Comparison of ENCODE assay signal across 9 mouse cellular contexts in genomic region chr4:130791811-130792375, GRCm38 (mm10). TPM values are rescaled to one million over a fixed set of nuclear protein-coding genes. Genes with fewer than 3 reads are reported as not detected.
DNase-seq lines count a peak whose midpoint lies in the region; ATAC-seq and TF ChIP-seq lines count a peak whose summit lies in the region.
"Had no signal": no experiment of that assay in that cellular context is flagged by ENCODE, and none has a peak within 500 bp of the region (broad histone marks: within the 10 kb centered on the region; RNA-seq: fewer than 3 reads in every experiment).

No protein-coding gene starts in this region.

- peak overlapping the region; percentile 88 for H3K4me3 ChIP-seq in hindbrain, embryonic 15.5 days
- peak overlapping the region; percentile 12 for H3K4me3 ChIP-seq in myocyte

- H3K79me2 ChIP-seq in myocyte (ENCODE audit: control insufficient read depth, insufficient read depth), result no peaks in the 10 kb centered on the region

- H3K36me3 ChIP-seq in hindbrain, embryonic 15.5 days, result no peaks in the 10 kb centered on the region
- H3K36me3 ChIP-seq in myocyte (ENCODE audit: control insufficient read depth, insufficient read depth), result no peaks in the 10 kb centered on the region

- ATAC-seq in hindbrain, embryonic 15.5 days (ENCODE audit: low FRiP score, low read depth), result peak; percentile 24; the same call in 1 of the 2 replicates
- ATAC-seq in activated CD4-positive, CD25-positive, alpha-beta regulatory T cell, adult 4 months, result no peak
- ATAC-seq: Patski had no signal

- peaks cover 39% of the 10 kb centered on the region for H3K4me1 ChIP-seq in hindbrain, embryonic 15.5 days (replicated peaks)

- H3K27ac ChIP-seq in hindbrain, embryonic 15.5 days (replicated peaks), result peak overlapping the region; percentile 87

- DNase-seq in heart, adult 11 months, result peak; percentile 95
- DNase-seq in heart, adult 8-10 months (ENCODE audit: low spot score), result no peak
- DNase-seq in urinary bladder, postnatal 25 days (ENCODE audit: low spot score), result peak; percentile 26
- DNase-seq in urinary bladder, postnatal 4 days (ENCODE audit: low spot score in 2 of 2), result no peak
- DNase-seq in layer of hippocampus, adult 11-12 months (ENCODE audit: low spot score), result no peak

- H3K9ac ChIP-seq in hindbrain, embryonic 15.5 days, result peak overlapping the region; percentile 100

- H3K27me3 ChIP-seq in hindbrain, embryonic 15.5 days, result no peaks in the 10 kb centered on the region
- H3K27me3 ChIP-seq in myocyte (ENCODE audit: control insufficient read depth, insufficient read depth, insufficient read length), result peaks cover 5% of the 10 kb centered on the region
- H3K27me3 ChIP-seq: Patski had no signal

- peak overlapping the region; percentile 91 for H3K4me2 ChIP-seq in hindbrain, embryonic 15.5 days
- H3K4me2 ChIP-seq in myocyte (ENCODE audit: low read depth), result peak overlapping the region; percentile 48

- no peaks in the 10 kb centered on the region for H3K9me3 ChIP-seq in hindbrain, embryonic 15.5 days

- no peak for TF ChIP-seq POLR2A in myocyte (IDR thresholded peaks at IDR 0.05; ENCODE audit: insufficient read length, low read depth)

- WGBS in hindbrain, embryonic 15.5 days, result 5% methylated on average over 19 of the region's 19 CpGs

- peak overlapping the region; percentile 26 for H3ac ChIP-seq in myocyte (ENCODE audit: control insufficient read depth, insufficient read length)

TF ChIP-seq in myocyte, 11 proteins besides CTCF, POLR2A, EP300 and RAD21:
- no peak for TF ChIP-seq USF1 (IDR thresholded peaks at IDR 0.05; ENCODE audit: low read depth)
- TF ChIP-seq MAX (IDR thresholded peaks at IDR 0.05; ENCODE audit: low read depth), result no peak
- no peak for TF ChIP-seq TCF3 (IDR thresholded peaks at IDR 0.05; ENCODE audit: insufficient read length, low read depth)
- no peak for TF ChIP-seq MYOD1 (IDR thresholded peaks at IDR 0.05; ENCODE audit: control insufficient read depth in 1 of 3, insufficient read length in 2 of 3, low read depth in 2 of 3)
- TF ChIP-seq CEBPB (IDR thresholded peaks at IDR 0.05; ENCODE audit: insufficient read depth, poor library complexity, severe bottlenecking), result no peak
- TF ChIP-seq MYOG (IDR thresholded peaks at IDR 0.05; ENCODE audit: control insufficient read depth in 1 of 3, insufficient read depth in 1 of 3, insufficient read length in 2 of 3, low read depth in 2 of 3), result no peak
- no peak for TF ChIP-seq POLR2AphosphoS2 (IDR thresholded peaks at IDR 0.05; ENCODE audit: insufficient read length, low read depth)
- no peak for TF ChIP-seq SRF (IDR thresholded peaks at IDR 0.05; ENCODE audit: control insufficient read depth, insufficient read length, low read depth)
- no peak for TF ChIP-seq E2F4 (IDR thresholded peaks at IDR 0.05; ENCODE audit: insufficient read depth)
- TF ChIP-seq REST (IDR thresholded peaks at IDR 0.05; ENCODE audit: insufficient read depth, insufficient read length), result no peak

RNA-seq across cellular contexts. Expression of gene Sdc3, which starts 0.4 kb away (rescaled TPM):
- 10 to 100 TPM; 24.2 to 48.6 (median 39.2) TPM for total RNA-seq in heart, adult 8-10 months (2022)
- 146 and 182 TPM in 2 replicates for polyA plus RNA-seq in hindbrain, embryonic 15.5 days (2015; fragmentation: Nextera tagmentation; extraction: Ambion mirVana)
- 15.8 TPM for polyA plus RNA-seq in myocyte (2012; fragmentation: generic; extraction: Trizol)
- 1 to 10 TPM; 1.0 to 1.5 TPM for polyA plus RNA-seq in activated CD4-positive, CD25-positive, alpha-beta regulatory T cell, adult 4 months (2017; shearing (Covaris generic))

Comparison
In these comparisons a context has a peak if more than half of its experiments do, and no peak if none do; other contexts are left out.
1. DNase-seq: peak in heart, adult 11 months (single experiment) and urinary bladder, postnatal 25 days (single experiment); none in heart, adult 8-10 months (single experiment), urinary bladder, postnatal 4 days (0 of 2) and layer of hippocampus, adult 11-12 months (single experiment).